Mouse (Mus musculus) thymus, adult 2 months (tissue): ENCODE measurements at regions not wholly inside any gene's neighbourhood (a gene's known extent, or its start where the extent isn't known, plus 50 kb on each side); places are given as distances from the start of the nearest gene placed in this dataset.

Experiments
- DNase-seq: peaks from one replicate; pipeline ENCODE4 v3.0.0; 2021
- H3K27ac ChIP-seq: fragments of 200-500 bp; 2 replicates; pipeline ENCODE4 v1.5.1; 2012; ENCODE audit warnings: low read length, control low read depth; ENCODE audit not compliant: control insufficient read depth, insufficient read depth
- H3K27me3 ChIP-seq: fragments of 200-500 bp; 2 replicates; pipeline ENCODE4 v1.6.1; 2012; ENCODE audit warnings: mild to moderate bottlenecking, low read length, moderate library complexity, mixed read lengths; ENCODE audit not compliant: control insufficient read depth, insufficient read depth
- H3K36me3 ChIP-seq: fragments of 200-500 bp; 2 replicates; pipeline ENCODE4 v1.6.1; 2012; ENCODE audit warnings: mild to moderate bottlenecking, low read length, moderate library complexity; ENCODE audit not compliant: control insufficient read depth, insufficient read depth
- H3K4me1 ChIP-seq: fragments of 200-500 bp; replicated peaks from 2 replicates; pipeline ENCODE4 v1.6.1; 2012; ENCODE audit warnings: low read length; ENCODE audit not compliant: control insufficient read depth, insufficient read depth
- H3K4me3 ChIP-seq: fragments of 200-500 bp; 2 replicates; pipeline ENCODE4 v1.5.1; 2012; ENCODE audit warnings: mild to moderate bottlenecking, low read length, control low read depth, moderate library complexity; ENCODE audit not compliant: control insufficient read depth, insufficient read depth
- CTCF ChIP-seq: fragments of 200-500 bp; IDR thresholded peaks from 2 replicates; pipeline ENCODE4 v1.5.1; 2012; ENCODE audit warnings: mild to moderate bottlenecking, control low read depth, low read length, moderate library complexity, borderline replicate concordance; ENCODE audit not compliant: control insufficient read depth, poor library complexity, insufficient read depth; ENCODE audit errors: extremely low read depth
- POLR2A ChIP-seq: fragments of 200-500 bp; IDR thresholded peaks from 2 replicates; pipeline ENCODE4 v1.6.1; 2012; ENCODE audit warnings: mild to moderate bottlenecking, low read length, control low read depth, moderate library complexity; ENCODE audit not compliant: control insufficient read depth, poor library complexity, insufficient read depth; ENCODE audit errors: extremely low read depth
- WGBS: fragments of 180-500 bp; shearing (Covaris S2); methylation state at CpG from one replicate; pipeline ENCODE4 v1.1.7; 2018; 5-methylcytosine and 5-hydroxymethylcytosine counted together

DNA sequence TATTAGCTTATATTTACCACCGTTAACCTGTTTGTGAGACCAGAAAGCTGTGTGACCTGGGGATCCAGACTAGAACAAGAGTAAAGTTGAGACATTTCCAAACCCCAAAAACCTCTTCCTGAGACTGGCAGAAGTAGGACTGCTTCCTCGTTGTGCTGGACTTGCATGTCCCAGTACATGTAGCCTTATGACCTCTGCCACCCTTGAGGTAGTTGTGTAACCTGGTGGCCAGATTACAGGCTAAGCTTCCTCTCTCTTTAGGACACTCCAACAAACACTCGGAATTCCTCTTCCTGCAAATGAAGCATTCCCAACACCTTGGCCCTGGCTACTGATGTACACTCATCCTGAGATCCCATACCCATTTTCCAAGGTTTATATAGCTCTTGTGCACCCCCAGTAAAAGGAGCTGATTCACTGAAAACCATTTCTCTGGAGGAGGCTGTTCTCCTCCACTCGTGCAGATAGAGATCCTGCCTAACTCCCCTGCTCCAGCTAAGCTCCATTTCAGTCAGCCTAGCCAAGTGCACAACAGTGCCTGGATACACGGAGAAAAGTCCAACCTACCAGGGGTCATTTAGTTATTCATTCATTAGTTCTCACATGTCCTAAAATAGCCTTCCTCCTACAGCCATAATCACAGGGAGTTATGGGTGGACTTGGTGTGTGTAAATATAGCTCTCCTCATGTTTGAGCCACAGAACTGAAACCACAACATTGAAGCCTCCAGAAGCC is 289.4 kb downstream of the Pmp22 start:
- 64% methylated on average over 5 of the region's 5 CpGs for WGBS
- Histone ChIP-seq H3K4me3 (no peak overlapping the region), H3K4me1 (no peaks in the 10 kb centered on the region), H3K36me3 (no peaks in the 10 kb centered on the region), H3K27ac (no peak overlapping the region), H3K27me3 (no peaks in the 10 kb centered on the region)
- TF ChIP-seq POLR2A, result no peak
- TF ChIP-seq CTCF, result no peak
- no peak for DNase-seq

GRCm38 (mm10) chr11:63420341-63420740 is 291.6 kb downstream of the Pmp22 start:
- Histone ChIP-seq H3K4me3 (no peak overlapping the region), H3K36me3 (no peaks in the 10 kb centered on the region), H3K4me1 (no peaks in the 10 kb centered on the region), H3K27me3 (no peaks in the 10 kb centered on the region), H3K27ac (no peak overlapping the region)
- WGBS, result 93% methylated on average over 3 of the region's 3 CpGs
- DNase-seq, result no peak
- TF ChIP-seq POLR2A (no peak), CTCF (no peak)

DNA sequence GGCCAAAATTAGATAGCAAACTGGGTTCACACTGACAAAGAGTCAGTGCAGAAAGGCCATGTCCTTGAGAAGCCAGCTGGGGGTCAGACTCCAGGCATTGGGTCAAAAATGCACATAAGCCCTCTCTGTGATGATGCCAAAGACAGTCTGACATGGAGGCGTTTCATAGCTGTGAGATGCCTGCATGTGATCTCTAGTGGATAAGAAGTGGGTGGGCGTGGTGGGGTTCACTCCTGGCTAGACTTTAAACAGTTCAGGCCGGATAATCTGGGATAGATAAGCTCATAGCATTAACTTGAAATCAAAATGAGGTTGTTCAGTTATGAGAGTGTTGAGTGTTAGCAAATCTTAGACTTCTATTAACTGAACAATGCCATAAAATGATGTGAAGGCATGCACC is 293.3 kb downstream of the Pmp22 start:
- TF ChIP-seq CTCF (no peak), POLR2A (no peak)
- no peak for DNase-seq
- no peaks in the 10 kb centered on the region for H3K36me3 ChIP-seq
- 92% methylated on average over 3 of the region's 3 CpGs for WGBS
- no peak overlapping the region for H3K27ac ChIP-seq
- no peaks in the 10 kb centered on the region for H3K27me3 ChIP-seq
- no peak overlapping the region for H3K4me3 ChIP-seq
- no peaks in the 10 kb centered on the region for H3K4me1 ChIP-seq

GRCm38 (mm10) chr11:63424319-63424718 is 295.5 kb downstream of the Pmp22 start:
- TF ChIP-seq POLR2A (no peak), CTCF (no peak)
- Histone ChIP-seq H3K4me3 (no peak overlapping the region), H3K36me3 (no peaks in the 10 kb centered on the region), H3K27me3 (no peaks in the 10 kb centered on the region), H3K27ac (no peak overlapping the region), H3K4me1 (no peaks in the 10 kb centered on the region)
- DNase-seq, result no peak
- WGBS, result 67% methylated on average over 3 of the region's 3 CpGs

GRCm38 (mm10) chr11:63425741-63426140 is 297.0 kb downstream of the Pmp22 start:
- H3K4me1 ChIP-seq, result no peaks in the 10 kb centered on the region
- H3K27me3 ChIP-seq, result no peaks in the 10 kb centered on the region
- H3K27ac ChIP-seq, result no peak overlapping the region
- no peak for DNase-seq
- H3K4me3 ChIP-seq, result no peak overlapping the region
- no peak for TF ChIP-seq POLR2A
- no peak for TF ChIP-seq CTCF
- WGBS, result 85% methylated on average over 11 of the region's 11 CpGs
- H3K36me3 ChIP-seq, result no peaks in the 10 kb centered on the region

DNA sequence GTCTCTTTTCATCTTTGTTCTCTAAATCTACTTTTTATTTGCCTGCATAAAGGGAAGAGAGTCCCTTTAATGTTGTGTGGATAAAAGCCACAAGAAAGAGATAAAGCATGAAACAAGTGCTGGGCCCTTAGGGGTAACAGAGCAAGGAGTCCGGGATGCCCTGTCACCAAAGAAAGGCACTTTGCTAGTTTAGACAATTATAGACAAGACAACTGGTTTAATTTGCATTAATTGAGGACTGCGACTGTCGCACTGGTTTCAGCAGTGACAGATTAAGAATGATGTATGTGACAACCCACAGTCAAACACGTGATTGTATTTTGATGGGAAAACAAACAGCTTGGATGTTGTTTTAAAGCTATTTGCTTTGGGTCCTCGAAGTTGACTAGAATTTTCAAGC is 325.0 kb downstream of the Pmp22 start:
- Histone ChIP-seq H3K4me1 (no peaks in the 10 kb centered on the region), H3K27ac (no peak overlapping the region), H3K27me3 (no peaks in the 10 kb centered on the region), H3K4me3 (no peak overlapping the region), H3K36me3 (no peaks in the 10 kb centered on the region)
- WGBS, result 84% methylated on average over 5 of the region's 5 CpGs
- TF ChIP-seq POLR2A (no peak), CTCF (no peak)
- DNase-seq, result no peak

DNA sequence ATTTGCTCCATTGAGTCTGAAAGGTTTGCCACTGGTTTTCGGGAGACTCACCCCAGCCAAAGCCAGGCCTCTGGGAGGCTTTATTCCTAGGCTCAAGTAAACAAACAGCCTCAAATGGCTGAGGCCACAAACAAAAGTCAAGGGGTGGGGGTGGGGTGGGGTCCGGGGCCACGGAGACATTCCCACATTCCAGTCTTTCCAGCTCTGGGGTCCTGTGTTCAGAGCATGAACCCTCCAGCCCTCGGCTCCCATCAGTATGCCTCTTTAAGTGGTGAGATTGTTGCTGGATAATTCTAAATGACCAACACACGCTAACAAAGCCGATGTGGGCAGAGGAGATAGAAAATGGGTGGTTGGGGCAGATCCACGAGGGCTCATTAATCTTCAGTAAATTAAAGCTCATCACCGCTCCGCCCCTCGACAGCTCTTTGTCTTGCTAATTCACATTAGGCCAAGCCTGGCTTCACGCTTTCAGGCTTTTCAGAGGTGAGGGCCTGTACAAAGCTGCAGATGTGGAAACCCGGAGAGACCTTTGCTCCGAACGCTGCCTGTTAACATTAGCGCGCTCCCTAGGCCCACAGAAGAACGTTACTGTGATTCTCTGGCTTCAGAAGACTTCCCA is 326.2 kb downstream of the Pmp22 start:
- H3K4me1 ChIP-seq, result no peaks in the 10 kb centered on the region
- WGBS, result 66% methylated on average over 17 of the region's 17 CpGs
- DNase-seq, result no peak
- TF ChIP-seq POLR2A, result no peak
- no peak for TF ChIP-seq CTCF
- H3K36me3 ChIP-seq, result no peaks in the 10 kb centered on the region
- no peak overlapping the region for H3K4me3 ChIP-seq
- no peak overlapping the region for H3K27ac ChIP-seq
- H3K27me3 ChIP-seq, result no peaks in the 10 kb centered on the region

DNA sequence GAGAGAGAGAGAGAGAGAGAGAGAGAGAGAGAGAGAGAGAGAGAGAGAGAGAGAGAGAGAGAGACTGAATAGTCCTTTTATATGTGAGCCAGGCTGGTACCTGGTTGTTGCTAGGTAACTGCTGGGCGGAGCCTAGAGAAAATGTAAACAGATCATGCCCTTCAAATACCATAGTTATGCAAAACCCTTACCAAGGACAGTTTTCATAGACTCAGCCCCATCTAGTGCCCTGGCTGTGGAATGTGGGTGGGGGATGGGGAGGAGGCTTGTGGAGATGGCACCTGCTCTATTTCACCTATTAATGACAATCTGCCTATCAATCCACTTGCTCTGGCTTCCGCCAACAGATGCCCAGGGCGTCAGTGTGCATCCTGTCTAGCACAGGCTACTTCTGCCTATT is 327.6 kb downstream of the Pmp22 start:
- 84% methylated on average over 3 of the region's 3 CpGs for WGBS
- no peak for TF ChIP-seq CTCF
- no peak for TF ChIP-seq POLR2A
- H3K36me3 ChIP-seq, result no peaks in the 10 kb centered on the region
- DNase-seq, result no peak
- no peaks in the 10 kb centered on the region for H3K4me1 ChIP-seq
- no peak overlapping the region for H3K4me3 ChIP-seq
- H3K27me3 ChIP-seq, result no peaks in the 10 kb centered on the region
- H3K27ac ChIP-seq, result no peak overlapping the region
